Mouse (Mus musculus) G1E (cell line): Measurements from ENCODE around the gene Daxx.

Experiments
- CTCF ChIP-seq: IDR thresholded peaks from 2 replicates; pipeline ENCODE4 v1.5.1; 2012; ENCODE audit warnings: low read depth, low read length, inconsistent platforms, mixed read lengths
- GATA1 ChIP-seq: IDR thresholded peaks from 2 replicates; pipeline ENCODE4 v1.6.1; 2012; ENCODE audit warnings: borderline replicate concordance, low read length, inconsistent platforms, mixed read lengths
- POLR2AphosphoS5 ChIP-seq: IDR thresholded peaks from 2 replicates; pipeline ENCODE4 v1.6.1; 2012; ENCODE audit warnings: low read depth, low read length, inconsistent platforms; ENCODE audit not compliant: insufficient replicate concordance
- TAL1 ChIP-seq: conservative IDR thresholded peaks from 2 replicates; pipeline ENCODE4 v1.6.1; 2012; ENCODE audit warnings: low read depth, low read length, inconsistent platforms, mixed read lengths

GRCm38 (mm10) chr17:33902079-33902478, 7.1 kb upstream of the Daxx start:
- TF ChIP-seq POLR2AphosphoS5 (no peak), CTCF (no peak), TAL1 (no peak), GATA1 (no peak)
